ENCODE assay signal across 8 mouse cellular contexts in the genomic region with DNA sequence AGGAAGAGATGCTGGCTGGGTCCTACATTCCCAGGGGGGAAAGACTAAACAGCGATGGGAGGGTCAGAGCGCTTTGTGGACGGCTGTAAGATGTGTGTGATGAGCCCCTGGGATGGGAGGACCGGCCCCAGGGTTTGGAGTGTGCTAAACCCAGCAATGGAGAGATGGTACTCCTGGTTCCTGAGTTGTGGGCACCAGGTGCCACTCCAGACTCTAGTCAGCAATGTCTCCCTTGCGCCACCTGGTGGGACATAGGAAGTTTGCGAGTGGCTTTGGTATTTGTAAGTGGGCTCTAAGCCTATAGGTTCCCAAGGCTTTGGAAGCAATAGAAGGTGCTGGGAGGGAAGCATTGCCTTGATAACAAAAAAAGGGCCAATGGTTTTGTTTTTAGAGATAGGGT. TPM values are rescaled to one million over a fixed set of nuclear protein-coding genes. Genes with fewer than 3 reads are reported as not detected.
DNase-seq lines count a peak whose midpoint lies in the region; ATAC-seq and TF ChIP-seq lines count a peak whose summit lies in the region.

No protein-coding gene starts in this region.

- no peak overlapping the region for H3K9ac ChIP-seq in MEL (ENCODE audit: control insufficient read depth, low read depth, low read length, poor library complexity, severe bottlenecking)
- peak overlapping the region; percentile 79 for H3K9ac ChIP-seq in forebrain, embryonic 15.5 days (replicated peaks)
- peak overlapping the region; percentile 72; the same call in 1 of the 2 replicates for H3K9ac ChIP-seq in lung, embryonic 14.5 days

- H3K27me3 ChIP-seq in MEL (ENCODE audit: control insufficient read depth in 1 of 2, insufficient read depth in 2 of 2, low read length in 2 of 2): no peaks in the 10 kb centered on the region
- H3K27me3 ChIP-seq in forebrain, embryonic 15.5 days: no peaks in the 10 kb centered on the region
- H3K27me3 ChIP-seq in lung, embryonic 14.5 days (ENCODE audit: insufficient read depth, low read length): no peaks in the 10 kb centered on the region

- TF ChIP-seq POLR2A in MEL (IDR thresholded peaks at IDR 0.05; ENCODE audit: control insufficient read depth in 1 of 2, insufficient read depth in 1 of 2, low read depth in 1 of 2, low read length in 2 of 2, poor library complexity in 1 of 2): no peak
- TF ChIP-seq POLR2A in olfactory bulb, adult 2 months (IDR thresholded peaks at IDR 0.05; ENCODE audit: insufficient read depth, low read depth, low read length): no peak

- WGBS in forebrain, embryonic 15.5 days: 1% methylated on average over 6 of the region's 6 CpGs
- WGBS in lung, embryonic 14.5 days: under 1% methylated on average over 6 of the region's 6 CpGs
- 1% methylated on average over 6 of the region's 6 CpGs for WGBS in olfactory bulb, adult 2 months

- peaks cover 0 to 10% of the 10 kb centered on the region in 2 experiments; a peak in 2 of 4 replicates for H3K36me3 ChIP-seq in MEL (ENCODE audit: control insufficient read depth in 1 of 2, insufficient read depth in 2 of 2, low read length in 2 of 2)
- H3K36me3 ChIP-seq in forebrain, embryonic 15.5 days: peaks cover under 1% of the 10 kb centered on the region; the same call in 1 of the 2 replicates
- H3K36me3 ChIP-seq in lung, embryonic 14.5 days (ENCODE audit: insufficient read depth): peaks cover 9% of the 10 kb centered on the region; the same call in 1 of the 2 replicates

- H3K27ac ChIP-seq in MEL (ENCODE audit: control insufficient read depth, low read depth, low read length): no peak overlapping the region
- H3K27ac ChIP-seq in forebrain, embryonic 15.5 days (replicated peaks): peak overlapping the region; percentile 98
- H3K27ac ChIP-seq in lung, embryonic 14.5 days (ENCODE audit: low read depth): no peak overlapping the region
- no peak overlapping the region for H3K27ac ChIP-seq in olfactory bulb, adult 2 months (ENCODE audit: insufficient read depth, low read depth, low read length)

- TF ChIP-seq EP300 in MEL (IDR thresholded peaks at IDR 0.05; ENCODE audit: low read depth in 1 of 2, low read length in 2 of 2): no peak; a peak in 1 of 4 replicates

- H3K9me3 ChIP-seq in MEL (replicated peaks; ENCODE audit: insufficient read depth, low read length): no peaks in the 10 kb centered on the region
- H3K9me3 ChIP-seq in forebrain, embryonic 15.5 days: no peaks in the 10 kb centered on the region
- no peaks in the 10 kb centered on the region for H3K9me3 ChIP-seq in lung, embryonic 14.5 days (ENCODE audit: low read depth, low read length)

- intact Hi-C loops in heart, postnatal 25 days (cut with DNase I): loop anchor here (2.0 kb wide), 3 partner anchors 19 to 125 kb away; no protein-coding TSS in a partner anchor

- H3K79me2 ChIP-seq in MEL (ENCODE audit: control insufficient read depth, insufficient read depth, low read length, poor library complexity): peaks cover 10% of the 10 kb centered on the region

- TF ChIP-seq RAD21 in MEL (IDR thresholded peaks at IDR 0.05; ENCODE audit: low read depth, low read length): peak; percentile 96

- TF ChIP-seq CTCF in MEL (IDR thresholded peaks at IDR 0.05 in 2 of 3, conservative IDR thresholded peaks at IDR 0.05 in 1 of 3; ENCODE audit: control insufficient read depth in 1 of 3, insufficient read depth in 1 of 3, low read depth in 2 of 3, low read length in 3 of 3, poor library complexity in 1 of 3, severe bottlenecking in 1 of 3): peak in 2 of 3 experiments; percentile 93 to 99
- peak; percentile 96 for TF ChIP-seq CTCF in lung, embryonic 14.5 days (IDR thresholded peaks at IDR 0.05; ENCODE audit: low read depth)
- TF ChIP-seq CTCF in olfactory bulb, adult 2 months (IDR thresholded peaks at IDR 0.05; ENCODE audit: insufficient read depth, low read depth, low read length): peak; percentile 42; the same call in 1 of the 2 replicates

- peak overlapping the region; percentile 94 for H3K4me2 ChIP-seq in forebrain, embryonic 15.5 days (replicated peaks)
- peak overlapping the region; percentile 90 for H3K4me2 ChIP-seq in lung, embryonic 14.5 days

- peak; percentile 95 for DNase-seq in MEL (ENCODE audit: low read depth, low spot score)
- peak; percentile 80 for DNase-seq in cerebellum, adult 11-12 months
- peak; percentile 61 for DNase-seq in heart, postnatal 25 days (ENCODE audit: low spot score)
- peak; percentile 71 to 92 for DNase-seq in layer of hippocampus, adult 18-20 months (ENCODE audit: low spot score in 2 of 2)
- DNase-seq in lung, embryonic 14.5 days: peak; percentile 96
- peak; percentile 67 for DNase-seq in testis, postnatal 14 days (ENCODE audit: low spot score)

- ATAC-seq in forebrain, embryonic 15.5 days (replicated peaks): peak; percentile 35
- ATAC-seq in lung, embryonic 14.5 days (ENCODE audit: insufficient read depth): peak; percentile 13

- no peak overlapping the region for H3K4me3 ChIP-seq in MEL (ENCODE audit: control insufficient read depth in 1 of 2, insufficient read depth in 1 of 2, low read depth in 2 of 2, low read length in 2 of 2)
- peak overlapping the region; percentile 80 for H3K4me3 ChIP-seq in forebrain, embryonic 15.5 days
- peak overlapping the region; percentile 77 for H3K4me3 ChIP-seq in lung, embryonic 14.5 days (ENCODE audit: low read depth, low read length)
- no peak overlapping the region for H3K4me3 ChIP-seq in olfactory bulb, adult 2 months (ENCODE audit: insufficient read depth, low read depth, low read length)

- peaks cover 2 to 14% of the 10 kb centered on the region in 2 experiments; a peak in 3 of 4 replicates for H3K4me1 ChIP-seq in MEL (ENCODE audit: control insufficient read depth in 1 of 2, insufficient read depth in 2 of 2, low read length in 2 of 2)
- peaks cover 39% of the 10 kb centered on the region for H3K4me1 ChIP-seq in forebrain, embryonic 15.5 days
- H3K4me1 ChIP-seq in lung, embryonic 14.5 days (ENCODE audit: insufficient read depth): peaks cover 20% of the 10 kb centered on the region
- H3K4me1 ChIP-seq in olfactory bulb, adult 2 months (ENCODE audit: control insufficient read depth, insufficient read depth, low read length): peaks cover 9% of the 10 kb centered on the region

TF ChIP-seq in MEL, 35 proteins besides CTCF, POLR2A, EP300 and RAD21 (continues in another document):
- TF ChIP-seq TCF12 (IDR thresholded peaks at IDR 0.05; ENCODE audit: low read depth, low read length): 0 out of 2 replicates have a peak, but pooled peaks have one; percentile 10

RNA-seq across cellular contexts. Expression of gene Thbs3, which starts 0.9 kb away (rescaled TPM):
- 1.8 and 3.4 TPM in 2 replicates for total RNA-seq in MEL (2012; rRNA removed)
- 1 to 10 TPM in 1 of 2 experiments, not detected in 1; 4.9 TPM for polyA plus RNA-seq in MEL (2012; ENCODE audit: insufficient read depth in 1 of 2, insufficient read length in 2 of 2, low read depth in 1 of 2, low replicate concordance in 2 of 2, missing spikeins in 1 of 2)
- 67.0 and 68.3 TPM in 2 replicates for polyA plus RNA-seq in forebrain, embryonic 15.5 days (2015; fragmentation: Nextera tagmentation; extraction: Ambion mirVana)
- total RNA-seq in heart, postnatal 25 days (2021): 1 to 10 TPM; 6.1 to 7.2 TPM
- 10 to 100 TPM; 30.5 to 30.7 TPM for total RNA-seq in layer of hippocampus, adult 18-20 months (2021)
- polyA plus RNA-seq in lung, embryonic 14.5 days (2014; fragmentation: Nextera tagmentation; extraction: Ambion mirVana): 33.6 and 39.9 TPM in 2 replicates
- not detected in 2 replicates for polyA plus RNA-seq in olfactory bulb, adult 2 months (2012; ENCODE audit: insufficient read depth, insufficient read length, low replicate concordance, missing spikeins)

RNA-seq across cellular contexts. Expression of gene Mtx1, which starts 11.0 kb away (rescaled TPM):
- 312 and 314 TPM in 2 replicates for total RNA-seq in MEL (2012; rRNA removed)
- 100 to 1,000 TPM in 1 of 2 experiments, not detected in 1; 369 TPM for polyA plus RNA-seq in MEL (2012; ENCODE audit: insufficient read depth in 1 of 2, insufficient read length in 2 of 2, low read depth in 1 of 2, low replicate concordance in 2 of 2, missing spikeins in 1 of 2)
- 172 and 175 TPM in 2 replicates for polyA plus RNA-seq in forebrain, embryonic 15.5 days (2015; fragmentation: Nextera tagmentation; extraction: Ambion mirVana)
- total RNA-seq in heart, postnatal 25 days (2021): 10 to 100 TPM; 62.3 to 62.6 TPM
- total RNA-seq in layer of hippocampus, adult 18-20 months (2021): 10 to 100 TPM; 84.9 to 91.6 TPM
- polyA plus RNA-seq in lung, embryonic 14.5 days (2014; fragmentation: Nextera tagmentation; extraction: Ambion mirVana): 193 and 212 TPM in 2 replicates
- not detected in 2 replicates for polyA plus RNA-seq in olfactory bulb, adult 2 months (2012; ENCODE audit: insufficient read depth, insufficient read length, low replicate concordance, missing spikeins)

RNA-seq across cellular contexts. Expression of gene Muc1, which starts 13.0 kb away (rescaled TPM):
- total RNA-seq in MEL (2012; rRNA removed): 0.04 and 0.13 TPM in 2 replicates
- 1 to 10 TPM in 1 of 2 experiments, not detected in 1; 1.1 TPM for polyA plus RNA-seq in MEL (2012; ENCODE audit: insufficient read depth in 1 of 2, insufficient read length in 2 of 2, low read depth in 1 of 2, low replicate concordance in 2 of 2, missing spikeins in 1 of 2)
- polyA plus RNA-seq in forebrain, embryonic 15.5 days (2015; fragmentation: Nextera tagmentation; extraction: Ambion mirVana): 1.1 and 1.8 TPM in 2 replicates
- under 1 TPM; 0.22 to 0.39 TPM for total RNA-seq in heart, postnatal 25 days (2021)
- under 1 TPM; 0.71 to 0.84 TPM for total RNA-seq in layer of hippocampus, adult 18-20 months (2021)
- polyA plus RNA-seq in lung, embryonic 14.5 days (2014; fragmentation: Nextera tagmentation; extraction: Ambion mirVana): 43.0 and 50.4 TPM in 2 replicates
- polyA plus RNA-seq in olfactory bulb, adult 2 months (2012; ENCODE audit: insufficient read depth, insufficient read length, low replicate concordance, missing spikeins): not detected in 2 replicates

RNA-seq across cellular contexts. Expression of gene Gba, which starts 13.1 kb away (rescaled TPM):
- 42.8 and 49.1 TPM in 2 replicates for total RNA-seq in MEL (2012; rRNA removed)
- polyA plus RNA-seq in MEL (2012; ENCODE audit: insufficient read depth in 1 of 2, insufficient read length in 2 of 2, low read depth in 1 of 2, low replicate concordance in 2 of 2, missing spikeins in 1 of 2): 10 to 100 TPM in 1 of 2 experiments, not detected in 1; 55.0 TPM
- 39.2 and 42.7 TPM in 2 replicates for polyA plus RNA-seq in forebrain, embryonic 15.5 days (2015; fragmentation: Nextera tagmentation; extraction: Ambion mirVana)
- total RNA-seq in heart, postnatal 25 days (2021): 10 to 100 TPM; 18.2 to 20.9 TPM
- total RNA-seq in layer of hippocampus, adult 18-20 months (2021): 10 to 100 TPM; 57.3 to 59.9 TPM
- polyA plus RNA-seq in lung, embryonic 14.5 days (2014; fragmentation: Nextera tagmentation; extraction: Ambion mirVana): 34.4 and 35.5 TPM in 2 replicates
- polyA plus RNA-seq in olfactory bulb, adult 2 months (2012; ENCODE audit: insufficient read depth, insufficient read length, low replicate concordance, missing spikeins): not detected in 2 replicates

RNA-seq across cellular contexts. Expression of gene Krtcap2, which starts 29.9 kb away (rescaled TPM):
- total RNA-seq in MEL (2012; rRNA removed): 171 and 180 TPM in 2 replicates
- 100 to 1,000 TPM in 1 of 2 experiments, not detected in 1; 497 TPM for polyA plus RNA-seq in MEL (2012; ENCODE audit: insufficient read depth in 1 of 2, insufficient read length in 2 of 2, low read depth in 1 of 2, low replicate concordance in 2 of 2, missing spikeins in 1 of 2)
- polyA plus RNA-seq in forebrain, embryonic 15.5 days (2015; fragmentation: Nextera tagmentation; extraction: Ambion mirVana): 192 and 205 TPM in 2 replicates
- total RNA-seq in heart, postnatal 25 days (2021): 10 to 100 TPM; 73.5 to 87.6 TPM
- 10 to 100 TPM; 78.0 to 81.3 TPM for total RNA-seq in layer of hippocampus, adult 18-20 months (2021)
- 293 and 312 TPM in 2 replicates for polyA plus RNA-seq in lung, embryonic 14.5 days (2014; fragmentation: Nextera tagmentation; extraction: Ambion mirVana)
- polyA plus RNA-seq in olfactory bulb, adult 2 months (2012; ENCODE audit: insufficient read depth, insufficient read length, low replicate concordance, missing spikeins): not detected in 2 replicates

Comparison
In these comparisons a context has a peak if more than half of its experiments do, and no peak if none do; other contexts are left out.
1. H3K4me3 ChIP-seq: peak in forebrain, embryonic 15.5 days (single experiment) and lung, embryonic 14.5 days (single experiment); none in MEL (0 of 2) and olfactory bulb, adult 2 months (single experiment).
2. CTCF ChIP-seq: peak in every context shown above with its lines; median percentile 96 in MEL; 96 in lung, embryonic 14.5 days; 42 in olfactory bulb, adult 2 months.
3. RNA of gene Muc1, which starts 13.0 kb away (polyA plus RNA-seq): 43.0 to 50.4 TPM in lung, embryonic 14.5 days; 1.1 to 1.8 TPM in forebrain, embryonic 15.5 days, 1.1 TPM in MEL and not detected in olfactory bulb, adult 2 months; every median in the first group is over 10 times any median in the second.
4. Peak in every context shown above with its lines, with median percentiles within 50 percentile points of each other: DNase-seq.